Mouse (Mus musculus) erythroblast, embryonic 14.5 days (primary cell): Measurements from ENCODE around the gene Oaz3. TPM values are rescaled to one million over a fixed set of nuclear protein-coding genes. Genes with fewer than 3 reads are reported as not detected.
A peak's percentile ranks its signal among the peaks of the same experiment; 100 is the strongest.

Experiments used
- H3K27me3 ChIP-seq: 2 replicates; pipeline ENCODE4 v1.6.1; 2012; ENCODE audit warnings: inconsistent platforms; ENCODE audit not compliant: control insufficient read depth
- H3K36me3 ChIP-seq: 2 replicates; pipeline ENCODE4 v1.6.1; 2012; ENCODE audit warnings: mild to moderate bottlenecking, inconsistent platforms; ENCODE audit not compliant: control insufficient read depth
- H3K4me1 ChIP-seq: 2 replicates; pipeline ENCODE4 v1.6.1; 2012; ENCODE audit warnings: inconsistent platforms; ENCODE audit not compliant: control insufficient read depth
- H3K4me3 ChIP-seq: replicated peaks from 2 replicates; pipeline ENCODE3; 2012; ENCODE audit warnings: moderate library complexity, mild to moderate bottlenecking, inconsistent platforms
- H3K9me3 ChIP-seq: 2 replicates; pipeline ENCODE4 v1.6.1; 2012; ENCODE audit warnings: low read length, inconsistent platforms, mixed read lengths; ENCODE audit not compliant: control insufficient read depth
- GATA1 ChIP-seq: IDR thresholded peaks from 2 replicates; pipeline ENCODE4 v1.6.1; 2012; ENCODE audit warnings: low read length, inconsistent platforms, mixed read lengths
- TAL1 ChIP-seq: IDR thresholded peaks from 3 replicates; pipeline ENCODE4 v1.6.1; 2012; ENCODE audit warnings: low read length, inconsistent platforms, mixed read lengths
- polyA plus RNA-seq: library from polyadenylated mRNA; stranded (reverse); fragments of >175 nt; gene quantifications from 2 replicates; pipeline ENCODE4 v1.2.3, GENCODE M21; 2012

The Oaz3 gene
- polyA plus RNA-seq, 1 experiment, result not detected

DNA sequence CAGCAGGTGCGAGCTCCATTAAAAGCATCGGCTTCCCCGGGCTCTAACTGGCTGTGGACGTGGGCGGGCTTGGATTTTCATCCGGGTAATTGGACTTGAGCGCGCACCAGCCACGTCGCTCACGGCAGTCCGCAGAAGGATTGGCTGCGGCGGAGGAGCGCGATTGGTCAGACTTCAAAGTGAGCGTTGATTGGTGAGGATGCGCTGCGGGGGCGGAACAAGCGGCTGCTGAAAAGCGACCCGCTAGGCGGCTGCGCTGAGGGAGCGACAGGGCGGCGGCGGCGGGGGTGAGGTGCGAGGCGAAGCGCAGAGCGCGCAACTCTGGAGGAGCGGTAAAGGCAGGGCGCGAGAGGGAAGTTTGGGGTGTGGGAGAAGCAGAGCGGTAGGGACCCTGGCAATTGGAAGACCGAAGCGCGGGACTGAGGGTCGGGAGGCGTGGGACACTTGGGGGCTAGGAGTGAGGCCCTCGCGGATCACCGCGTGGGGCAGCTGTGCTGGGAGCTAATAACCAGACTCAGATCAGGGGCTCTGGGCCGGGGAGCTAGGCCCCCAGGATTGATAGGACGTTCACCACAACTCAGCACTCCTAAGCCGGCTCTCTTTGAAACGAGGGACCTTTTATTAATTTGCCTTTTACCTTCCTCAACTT is 30.6 kb downstream of the Oaz3 start, which contains the start of gene Tdrkh:
Tdrkh (plus strand) TSS at position 243 of the 649 bp plus-strand sequence.
- H3K9me3 ChIP-seq, result peaks cover 4% of the 10 kb centered on the region; the same call in 1 of the 2 replicates
- H3K27me3 ChIP-seq, result peaks cover 14% of the 10 kb centered on the region
- peak within 1 kb of the TSS; percentile 63 for H3K4me3 ChIP-seq
- TF ChIP-seq TAL1 (no peak), GATA1 (no peak)
- H3K36me3 ChIP-seq, result no peaks in the 10 kb centered on the region
- peaks cover 12% of the 10 kb centered on the region for H3K4me1 ChIP-seq

DNA sequence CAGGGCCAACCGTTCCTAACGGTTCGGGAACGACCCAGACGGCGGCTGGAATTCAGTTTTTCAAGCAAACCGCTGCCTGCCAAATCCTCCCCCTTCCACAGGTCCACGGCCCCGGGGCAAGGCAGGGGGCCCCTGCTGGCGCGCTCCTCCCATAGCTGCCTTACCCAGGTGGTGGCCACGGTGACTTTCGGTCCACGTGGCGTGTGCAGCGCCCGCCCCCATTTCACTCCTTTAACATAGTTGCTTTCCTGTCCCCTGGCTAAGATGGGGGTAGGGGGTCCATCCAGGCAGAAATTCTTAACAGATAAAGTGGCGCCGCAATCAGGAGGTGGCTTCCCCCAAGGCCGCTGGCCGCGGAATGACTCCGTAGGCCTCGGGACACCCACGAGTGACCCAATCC is 31.2 kb downstream of the Oaz3 start:
- Histone ChIP-seq H3K4me1 (peaks cover 12% of the 10 kb centered on the region), H3K36me3 (no peaks in the 10 kb centered on the region), H3K27me3 (peaks cover 14% of the 10 kb centered on the region), H3K4me3 (peak overlapping the region; percentile 63), H3K9me3 (peaks cover 4% of the 10 kb centered on the region; the same call in 1 of the 2 replicates)
- TF ChIP-seq GATA1, result no peak
- no peak for TF ChIP-seq TAL1

DNA sequence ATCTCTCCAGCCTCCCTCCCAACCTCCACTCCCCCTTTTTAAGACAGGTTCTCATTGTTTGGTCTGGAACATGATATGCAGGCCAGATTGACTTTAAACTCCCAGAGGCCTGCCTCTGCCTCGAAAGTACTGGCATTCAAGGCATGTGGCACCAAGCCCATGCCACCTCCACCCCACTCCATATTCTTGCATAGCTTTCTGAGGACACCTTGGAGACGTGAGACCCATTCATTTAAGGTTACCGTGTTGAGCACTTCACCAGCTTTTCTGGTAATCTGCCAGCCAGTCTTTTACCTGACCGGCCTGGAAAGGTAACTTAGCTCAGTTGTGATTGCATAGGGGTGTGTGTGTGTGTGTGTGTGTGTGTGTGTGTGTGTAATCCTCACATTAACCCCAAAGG is 38.2 kb downstream of the Oaz3 start:
- no peak for TF ChIP-seq GATA1
- no peak for TF ChIP-seq TAL1
- no peaks in the 10 kb centered on the region for H3K9me3 ChIP-seq
- peaks cover 19% of the 10 kb centered on the region for H3K27me3 ChIP-seq
- no peaks in the 10 kb centered on the region for H3K4me1 ChIP-seq
- H3K36me3 ChIP-seq, result no peaks in the 10 kb centered on the region
- no peak overlapping the region for H3K4me3 ChIP-seq

DNA sequence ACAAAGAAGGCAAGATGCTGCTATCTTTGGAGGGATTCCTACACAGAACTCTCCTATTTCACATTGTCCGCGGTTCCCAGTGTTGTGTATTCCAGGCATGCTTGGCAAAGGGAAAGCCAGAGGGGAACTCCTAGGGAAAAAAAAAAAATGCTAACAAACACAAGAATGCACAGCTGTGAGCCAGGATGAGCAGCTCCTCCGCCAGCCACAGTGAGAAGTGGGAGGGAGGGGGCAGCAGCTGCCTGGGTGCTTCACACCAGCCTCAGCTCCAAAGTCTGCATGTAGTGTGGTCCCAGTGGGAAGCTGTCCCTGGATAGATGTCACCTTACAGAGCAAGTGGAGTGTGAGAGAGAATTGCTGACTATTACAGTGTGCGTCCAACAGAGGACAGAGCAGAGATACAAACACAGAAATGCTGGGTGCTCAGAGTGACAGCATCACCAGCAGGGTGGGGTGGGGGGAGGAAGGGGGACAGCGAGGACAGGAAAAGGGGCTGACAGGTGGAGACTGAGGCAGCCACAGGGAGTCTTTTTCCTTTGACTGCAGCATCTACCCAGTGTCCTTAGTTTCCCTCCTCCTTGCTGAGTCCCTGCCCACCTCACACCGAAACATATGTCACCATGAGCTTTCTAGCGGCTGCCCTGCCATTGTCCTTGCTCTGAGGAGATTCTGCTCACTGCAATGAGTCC is 39.2 kb downstream of the Oaz3 start:
- H3K27me3 ChIP-seq, result peaks cover 29% of the 10 kb centered on the region
- TF ChIP-seq GATA1 (no peak), TAL1 (no peak)
- no peaks in the 10 kb centered on the region for H3K36me3 ChIP-seq
- H3K9me3 ChIP-seq, result no peaks in the 10 kb centered on the region
- H3K4me1 ChIP-seq, result no peaks in the 10 kb centered on the region
- no peak overlapping the region for H3K4me3 ChIP-seq

DNA sequence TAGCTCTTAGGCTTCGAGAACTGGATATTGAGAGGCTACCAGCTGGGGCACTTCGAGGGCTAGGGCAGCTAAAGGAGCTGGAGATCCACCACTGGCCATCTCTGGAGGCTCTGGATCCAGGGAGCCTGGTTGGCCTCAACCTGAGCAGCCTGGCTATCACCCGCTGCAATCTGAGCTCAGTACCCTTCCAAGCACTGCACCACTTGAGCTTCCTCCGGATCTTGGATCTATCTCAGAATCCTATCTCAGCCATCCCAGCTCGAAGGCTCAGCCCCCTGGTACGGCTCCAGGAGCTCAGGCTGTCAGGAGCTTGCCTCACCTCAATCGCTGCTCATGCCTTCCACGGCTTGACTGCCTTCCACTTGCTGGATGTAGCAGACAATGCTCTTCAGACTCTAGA is 41.3 kb downstream of the Oaz3 start:
- Histone ChIP-seq H3K4me3 (no peak overlapping the region), H3K27me3 (peaks cover 48% of the 10 kb centered on the region), H3K36me3 (no peaks in the 10 kb centered on the region), H3K9me3 (no peaks in the 10 kb centered on the region), H3K4me1 (no peaks in the 10 kb centered on the region)
- TF ChIP-seq TAL1, result no peak
- no peak for TF ChIP-seq GATA1

DNA sequence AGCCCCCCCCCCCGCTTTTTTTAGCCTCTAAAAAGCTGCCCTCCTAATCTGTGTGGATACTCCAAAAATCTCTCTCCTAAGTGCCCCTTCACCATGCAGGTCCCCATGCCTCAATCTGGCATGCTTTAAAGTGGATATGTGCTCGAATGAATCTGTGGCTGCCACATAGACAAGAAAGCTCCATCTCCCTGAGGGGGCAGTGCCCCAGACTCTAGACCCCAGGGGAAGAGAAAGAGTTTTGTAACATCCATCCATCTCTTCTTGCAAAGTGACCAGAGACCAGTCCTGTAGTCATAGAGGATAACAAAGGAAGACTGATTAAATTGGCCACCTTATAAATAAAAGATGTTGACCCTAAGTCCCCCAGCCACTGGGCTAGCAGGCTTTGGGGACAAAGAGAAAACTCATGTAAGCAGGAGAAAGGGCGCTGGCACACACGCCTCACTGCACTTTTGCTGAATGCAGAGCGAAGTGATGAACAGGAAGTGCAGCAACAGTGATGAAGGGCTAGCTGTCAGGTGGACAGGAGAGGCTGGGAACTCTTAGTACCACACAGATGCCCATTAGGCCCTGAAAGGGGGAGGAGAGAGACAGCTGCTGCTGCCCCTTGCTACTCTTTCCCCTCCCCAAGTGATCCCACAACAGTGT is 43.9 kb downstream of the Oaz3 start:
- H3K4me3 ChIP-seq, result no peak overlapping the region
- no peaks in the 10 kb centered on the region for H3K9me3 ChIP-seq
- TF ChIP-seq GATA1, result no peak
- no peak for TF ChIP-seq TAL1
- peaks cover 54% of the 10 kb centered on the region for H3K27me3 ChIP-seq
- H3K4me1 ChIP-seq, result no peaks in the 10 kb centered on the region
- no peaks in the 10 kb centered on the region for H3K36me3 ChIP-seq

DNA sequence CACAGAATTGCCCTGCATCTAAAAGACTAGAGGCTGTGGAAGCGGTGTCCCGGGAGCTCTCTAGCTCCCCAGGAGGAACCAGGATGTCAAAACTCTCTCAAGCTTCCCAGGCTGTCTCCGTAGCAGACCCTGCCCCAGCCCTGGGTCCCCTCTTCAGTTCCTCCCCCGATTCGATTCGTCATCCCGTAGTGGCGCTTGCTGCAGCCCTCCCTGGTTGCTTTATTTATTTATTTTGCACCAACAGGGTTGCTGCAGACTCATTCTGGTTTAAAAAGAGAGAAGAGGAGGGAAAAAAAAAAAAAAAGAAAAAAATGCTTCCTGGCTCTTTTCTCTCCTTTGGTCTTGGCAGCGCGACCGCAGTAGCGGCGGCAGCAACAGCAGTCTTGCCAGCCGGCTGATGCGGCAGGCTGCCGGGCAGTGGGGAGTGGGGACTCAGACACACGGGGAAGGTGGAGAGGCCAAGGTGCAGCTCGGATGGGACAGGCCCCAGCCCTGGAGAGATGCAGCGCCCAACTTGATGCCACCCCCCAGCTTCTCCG is 44.7 kb downstream of the Oaz3 start:
- Histone ChIP-seq H3K27me3 (peaks cover 52% of the 10 kb centered on the region), H3K4me3 (no peak overlapping the region), H3K36me3 (no peaks in the 10 kb centered on the region), H3K4me1 (no peaks in the 10 kb centered on the region), H3K9me3 (no peaks in the 10 kb centered on the region)
- TF ChIP-seq GATA1, result no peak
- no peak for TF ChIP-seq TAL1

DNA sequence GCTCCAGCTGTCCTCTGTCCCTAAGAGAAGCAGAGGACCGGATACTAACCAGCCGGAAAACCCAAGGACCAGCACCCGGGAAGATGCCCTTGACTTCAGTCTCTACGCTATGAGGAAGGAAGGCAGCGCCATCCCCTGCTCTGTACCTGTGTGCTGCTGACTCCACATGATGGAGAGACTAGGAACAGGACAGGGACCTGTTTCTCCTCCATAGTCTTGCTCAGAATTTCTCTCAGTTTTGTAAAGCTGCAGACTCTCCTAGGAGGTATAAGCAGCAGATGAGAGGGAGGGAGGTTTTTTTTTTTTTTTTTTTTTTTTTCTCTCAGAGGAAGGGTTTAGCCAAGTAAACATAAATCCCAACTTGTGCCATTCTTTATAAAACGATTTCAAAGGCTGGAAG is 45.5 kb downstream of the Oaz3 start, which contains the start of gene Lingo4:
Lingo4 (plus strand) TSS at position 301 of the 400 bp plus-strand sequence.
- Histone ChIP-seq H3K4me3 (no peak within 1 kb of the TSS), H3K36me3 (no peaks in the 10 kb centered on the region), H3K9me3 (no peaks in the 10 kb centered on the region), H3K27me3 (peaks cover 52% of the 10 kb centered on the region), H3K4me1 (no peaks in the 10 kb centered on the region)
- TF ChIP-seq GATA1 (no peak), TAL1 (no peak)

DNA sequence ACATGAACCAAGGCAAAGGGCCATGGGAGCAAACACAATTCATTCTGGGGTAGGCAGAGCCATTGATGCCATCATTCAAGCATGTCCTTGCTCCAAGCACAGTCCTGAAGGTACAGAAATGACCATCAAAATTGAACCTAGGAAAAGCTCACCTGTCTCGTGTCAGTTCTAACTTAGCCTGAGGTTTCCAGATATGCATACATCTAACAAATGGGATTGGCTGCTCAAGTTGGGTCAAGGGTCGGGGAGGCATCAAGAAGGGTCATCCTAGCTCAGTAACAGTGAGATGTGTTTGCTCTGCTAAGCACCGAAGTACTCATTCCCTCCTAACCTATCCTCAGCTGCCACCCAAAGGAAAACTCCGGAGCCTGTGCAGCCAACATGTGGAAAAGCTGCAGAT is 46.9 kb downstream of the Oaz3 start:
- TF ChIP-seq GATA1, result no peak
- no peak for TF ChIP-seq TAL1
- Histone ChIP-seq H3K4me1 (no peaks in the 10 kb centered on the region), H3K36me3 (no peaks in the 10 kb centered on the region), H3K4me3 (no peak overlapping the region), H3K27me3 (peaks cover 46% of the 10 kb centered on the region), H3K9me3 (no peaks in the 10 kb centered on the region)
